7 mouse cellular contexts compared by ENCODE assay signal in the genomic region with DNA sequence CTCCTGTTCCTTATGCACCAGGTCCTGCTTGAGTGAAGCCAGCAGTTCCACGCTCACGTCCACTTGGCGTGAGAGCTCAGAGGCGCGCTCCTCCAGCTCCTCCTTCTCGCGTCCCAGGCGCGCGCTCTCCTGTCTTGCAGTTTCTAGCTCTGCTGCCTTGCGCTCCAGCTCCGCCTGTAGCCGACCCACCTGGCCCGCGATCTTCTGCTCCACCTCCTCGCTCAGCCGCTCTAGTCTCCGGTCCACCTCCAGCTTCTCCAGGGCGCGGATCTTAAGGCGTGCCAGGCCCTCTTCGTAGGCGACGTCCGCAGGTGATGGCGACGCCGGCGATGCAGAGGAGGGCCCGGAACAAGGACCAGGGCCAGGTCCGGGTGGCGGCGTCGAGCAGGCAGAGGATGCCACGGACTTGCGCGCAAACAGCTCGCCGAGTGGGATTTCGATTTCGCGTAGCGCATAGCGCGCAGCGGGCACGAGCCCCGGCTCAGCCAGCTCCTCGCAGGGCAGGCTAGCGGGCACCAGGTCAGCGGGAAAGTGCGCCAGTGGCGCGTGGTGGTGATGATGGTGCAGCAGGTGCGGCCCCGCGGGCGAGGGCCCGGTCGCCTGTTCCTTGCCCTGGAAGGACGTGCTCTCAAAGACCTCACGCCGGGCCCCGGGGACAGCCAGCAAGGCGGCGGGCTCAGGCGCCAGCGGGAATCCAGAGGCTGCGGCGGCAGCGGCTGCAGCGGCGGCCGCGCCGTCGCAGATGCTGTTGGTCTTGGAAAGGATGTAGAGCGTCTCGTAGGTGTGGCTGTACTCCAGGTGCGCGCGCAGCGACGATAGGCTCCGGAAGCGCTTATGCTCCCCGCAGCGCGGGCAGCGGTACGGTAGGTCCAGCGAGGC. TPM values are rescaled to one million over a fixed set of nuclear protein-coding genes. Genes with fewer than 3 reads are reported as not detected.
DNase-seq lines count a peak whose midpoint lies in the region; ATAC-seq and TF ChIP-seq lines count a peak whose summit lies in the region.

No protein-coding gene starts in this region.

- no peak; the same call in 1 of the 2 replicates for ATAC-seq in lung, postnatal 0 days
- peak; percentile 30; the same call in 1 of the 2 replicates for ATAC-seq in hindbrain, postnatal 0 days
- no peak for ATAC-seq in neural tube, embryonic 12.5 days (ENCODE audit: low FRiP score, low read depth)

- no peaks in the 10 kb centered on the region for H3K36me3 ChIP-seq in lung, postnatal 0 days (ENCODE audit: insufficient read depth, low read length)
- H3K36me3 ChIP-seq in hindbrain, postnatal 0 days (ENCODE audit: insufficient read depth, low read length): peaks cover 5% of the 10 kb centered on the region; the same call in 1 of the 2 replicates
- no peaks in the 10 kb centered on the region for H3K36me3 ChIP-seq in neural tube, embryonic 12.5 days

- H3K4me3 ChIP-seq in lung, postnatal 0 days (ENCODE audit: low read depth, low read length): peak overlapping the region; percentile 23
- H3K4me3 ChIP-seq in hindbrain, postnatal 0 days (ENCODE audit: low read length): peak overlapping the region; percentile 32
- H3K4me3 ChIP-seq in neural tube, embryonic 12.5 days: peak overlapping the region; percentile 25

- no peak overlapping the region for H3K9ac ChIP-seq in lung, postnatal 0 days (replicated peaks; ENCODE audit: low read depth)
- H3K9ac ChIP-seq in hindbrain, postnatal 0 days (replicated peaks; ENCODE audit: low read length): peak overlapping the region; percentile 10; the same call in 1 of the 2 replicates
- H3K9ac ChIP-seq in neural tube, embryonic 12.5 days: no peak overlapping the region

- peak overlapping the region; percentile 48 for H3K4me2 ChIP-seq in lung, postnatal 0 days (replicated peaks; ENCODE audit: low read depth, low read length)
- H3K4me2 ChIP-seq in hindbrain, postnatal 0 days (ENCODE audit: low read depth, low read length): peak overlapping the region; percentile 48
- H3K4me2 ChIP-seq in neural tube, embryonic 12.5 days (replicated peaks): peak overlapping the region; percentile 55

- no peak for DNase-seq in lung, postnatal 0 days (ENCODE audit: low spot score)
- DNase-seq in lung, postnatal 10 days: no peak
- peak; percentile 69 to 71 for DNase-seq in cerebellum, postnatal 25 days
- DNase-seq in hindbrain, postnatal 0 days (ENCODE audit: low spot score): peak; percentile 37
- no peak for DNase-seq in adipocyte (ENCODE audit: low spot score)
- no peak for DNase-seq in kidney, postnatal 14 days

- no peak overlapping the region for H3K27ac ChIP-seq in lung, postnatal 0 days (ENCODE audit: low read length)
- no peak overlapping the region for H3K27ac ChIP-seq in hindbrain, postnatal 0 days
- no peak overlapping the region for H3K27ac ChIP-seq in neural tube, embryonic 12.5 days

- WGBS in lung, postnatal 0 days: 2% methylated on average over 75 of the region's 92 CpGs
- WGBS in hindbrain, postnatal 0 days: 8% methylated on average over 90 of the region's 92 CpGs
- 3% methylated on average over 91 of the region's 92 CpGs for WGBS in neural tube, embryonic 12.5 days

- no peak for TF ChIP-seq EP300 in lung, postnatal 0 days (IDR thresholded peaks at IDR 0.05)

- peaks cover 16% of the 10 kb centered on the region for H3K27me3 ChIP-seq in lung, postnatal 0 days (replicated peaks; ENCODE audit: insufficient read depth, low read length)
- H3K27me3 ChIP-seq in hindbrain, postnatal 0 days (ENCODE audit: insufficient read depth, low read length): 0 out of 2 replicates have a peak, but pooled peaks cover 3% of the 10 kb centered on the region
- peaks cover 56% of the 10 kb centered on the region for H3K27me3 ChIP-seq in neural tube, embryonic 12.5 days (replicated peaks)

- TF ChIP-seq CTCF in lung, postnatal 0 days (IDR thresholded peaks at IDR 0.05): no peak
- no peak for TF ChIP-seq CTCF in hindbrain, postnatal 0 days (IDR thresholded peaks at IDR 0.05; ENCODE audit: low read depth)

- H3K4me1 ChIP-seq in lung, postnatal 0 days (ENCODE audit: insufficient read depth, low read depth, low read length): no peaks in the 10 kb centered on the region
- H3K4me1 ChIP-seq in hindbrain, postnatal 0 days (ENCODE audit: insufficient read depth, low read length): peaks cover 3% of the 10 kb centered on the region; the same call in 1 of the 2 replicates
- peaks cover 17% of the 10 kb centered on the region for H3K4me1 ChIP-seq in neural tube, embryonic 12.5 days

- no peaks in the 10 kb centered on the region for H3K9me3 ChIP-seq in lung, postnatal 0 days (ENCODE audit: low read length)
- H3K9me3 ChIP-seq in hindbrain, postnatal 0 days (ENCODE audit: low read length): no peaks in the 10 kb centered on the region
- H3K9me3 ChIP-seq in neural tube, embryonic 12.5 days: no peaks in the 10 kb centered on the region

RNA-seq across cellular contexts. Expression of gene Fbxo41, which starts 18.7 kb away (rescaled TPM):
- polyA plus RNA-seq in lung, postnatal 0 days (2015; fragmentation: Nextera tagmentation; extraction: Ambion mirVana): 0.02 TPM in 1 of 2 replicates, not detected in the other
- 60.1 and 62.4 TPM in 2 replicates for total RNA-seq in hindbrain, postnatal 0 days (2014; rRNA removed)
- 10.5 TPM in 2 replicates for polyA plus RNA-seq in hindbrain, postnatal 0 days (2015; fragmentation: Nextera tagmentation; extraction: Ambion mirVana)
- 2.6 and 2.7 TPM in 2 replicates for polyA plus RNA-seq in neural tube, embryonic 12.5 days (2016; fragmentation: Nextera tagmentation; extraction: Ambion mirVana)

RNA-seq across cellular contexts. Expression of gene Egr4, which starts 29.3 kb away (rescaled TPM):
- not detected in 2 replicates for polyA plus RNA-seq in lung, postnatal 0 days (2015; fragmentation: Nextera tagmentation; extraction: Ambion mirVana)
- total RNA-seq in hindbrain, postnatal 0 days (2014; rRNA removed): 0.37 TPM in 1 of 2 replicates, not detected in the other
- 0.10 and 0.30 TPM in 2 replicates for polyA plus RNA-seq in hindbrain, postnatal 0 days (2015; fragmentation: Nextera tagmentation; extraction: Ambion mirVana)
- not detected in 2 replicates for polyA plus RNA-seq in neural tube, embryonic 12.5 days (2016; fragmentation: Nextera tagmentation; extraction: Ambion mirVana)

RNA-seq across cellular contexts. Expression of gene Pradc1, which starts 32.3 kb away (rescaled TPM):
- 47.7 and 54.0 TPM in 2 replicates for polyA plus RNA-seq in lung, postnatal 0 days (2015; fragmentation: Nextera tagmentation; extraction: Ambion mirVana)
- total RNA-seq in hindbrain, postnatal 0 days (2014; rRNA removed): 21.1 and 24.7 TPM in 2 replicates
- 31.5 and 35.2 TPM in 2 replicates for polyA plus RNA-seq in hindbrain, postnatal 0 days (2015; fragmentation: Nextera tagmentation; extraction: Ambion mirVana)
- polyA plus RNA-seq in neural tube, embryonic 12.5 days (2016; fragmentation: Nextera tagmentation; extraction: Ambion mirVana): 29.0 and 31.9 TPM in 2 replicates

RNA-seq across cellular contexts. Expression of gene Cct7, which starts 32.8 kb away (rescaled TPM):
- polyA plus RNA-seq in lung, postnatal 0 days (2015; fragmentation: Nextera tagmentation; extraction: Ambion mirVana): 200 and 210 TPM in 2 replicates
- total RNA-seq in hindbrain, postnatal 0 days (2014; rRNA removed): 169 and 174 TPM in 2 replicates
- polyA plus RNA-seq in hindbrain, postnatal 0 days (2015; fragmentation: Nextera tagmentation; extraction: Ambion mirVana): 463 and 487 TPM in 2 replicates
- 585 and 590 TPM in 2 replicates for polyA plus RNA-seq in neural tube, embryonic 12.5 days (2016; fragmentation: Nextera tagmentation; extraction: Ambion mirVana)

RNA-seq across cellular contexts. Expression of gene Smyd5, which starts 52.3 kb away (rescaled TPM):
- polyA plus RNA-seq in lung, postnatal 0 days (2015; fragmentation: Nextera tagmentation; extraction: Ambion mirVana): 13.3 and 14.8 TPM in 2 replicates
- 68.0 and 69.1 TPM in 2 replicates for total RNA-seq in hindbrain, postnatal 0 days (2014; rRNA removed)
- 57.2 and 59.7 TPM in 2 replicates for polyA plus RNA-seq in hindbrain, postnatal 0 days (2015; fragmentation: Nextera tagmentation; extraction: Ambion mirVana)
- polyA plus RNA-seq in neural tube, embryonic 12.5 days (2016; fragmentation: Nextera tagmentation; extraction: Ambion mirVana): 51.4 and 54.2 TPM in 2 replicates

Comparison
In these comparisons a context has a peak if more than half of its experiments do, and no peak if none do; other contexts are left out.
1. DNase-seq: peak in cerebellum, postnatal 25 days (2 of 2) and hindbrain, postnatal 0 days (single experiment); none in lung, postnatal 0 days (single experiment), lung, postnatal 10 days (single experiment), adipocyte (single experiment) and kidney, postnatal 14 days (single experiment).
2. Peak in every context shown above with its lines, with median percentiles within 50 percentile points of each other: H3K4me2 ChIP-seq and H3K4me3 ChIP-seq.